Mouse (Mus musculus) common myeloid progenitor, adult 5-6 weeks (primary cell): ENCODE measurements around the gene Dab1. TPM values are rescaled to one million over a fixed set of nuclear protein-coding genes. Genes with fewer than 3 reads are reported as not detected.
A peak's percentile ranks its signal among the peaks of the same experiment; 100 is the strongest.

ENCODE experiments used
- ATAC-seq: replicated peaks from 2 replicates; pipeline ENCODE4 v1.8.0; 2016; ENCODE audit warnings: low read depth, mild to moderate bottlenecking, moderate TSS enrichment, inconsistent platforms; ENCODE audit not compliant: poor library complexity, severe bottlenecking
- total RNA-seq: library from RNA; stranded (forward); fragments of 200-1000, 187-1606 nt; gene quantifications from 2 replicates; pipeline ENCODE4 v1.2.3, GENCODE M21; 2017

Gene Dab1
- total RNA-seq, 1 experiment from 2014 or later, result not detected

GRCm38 (mm10) chr4:104607636-104608035, 988.5 kb downstream of the Dab1 start:
- ATAC-seq, result no peak

DNA sequence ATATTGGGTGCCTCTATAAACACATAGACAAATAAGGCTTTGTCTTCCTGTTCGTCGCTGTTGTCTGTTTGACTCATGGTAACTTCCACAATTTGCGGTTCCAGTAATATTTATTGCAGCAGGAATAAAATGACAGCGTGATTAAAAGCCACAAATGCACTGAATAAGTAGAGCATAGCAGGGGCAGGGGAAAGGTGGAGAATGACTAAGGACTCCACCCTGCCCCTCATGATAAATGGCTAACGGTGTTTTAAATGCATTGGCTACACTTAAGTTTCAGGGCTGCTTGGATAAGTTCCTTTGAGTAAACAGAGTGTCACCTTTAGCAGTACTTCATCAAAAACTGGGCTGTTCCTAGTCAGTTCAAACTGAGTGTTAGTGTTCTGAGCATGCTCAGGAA, 1000.3 kb downstream of the Dab1 start:
- peak; percentile 76 for ATAC-seq

DNA sequence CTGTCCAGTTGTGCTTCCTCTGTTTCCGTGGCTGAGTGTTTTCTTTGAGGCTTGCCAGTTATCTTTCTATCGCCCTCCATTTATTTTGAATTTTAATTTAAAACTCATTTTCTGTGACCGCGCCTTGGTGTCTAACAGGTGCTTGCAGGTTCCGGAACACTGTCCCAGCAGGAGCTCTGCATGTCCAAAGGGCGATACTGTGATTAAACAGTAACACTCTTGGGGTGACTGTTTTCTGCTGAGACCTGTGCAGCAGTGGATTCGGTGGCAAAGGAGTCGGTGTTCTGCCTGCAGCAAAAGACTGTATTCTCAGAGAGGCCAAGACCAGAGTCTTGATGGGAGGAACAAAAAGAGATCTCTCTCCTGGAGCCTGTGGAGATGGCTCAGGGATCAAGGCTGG, 1006.2 kb downstream of the Dab1 start:
- ATAC-seq, result no peak

GRCm38 (mm10) chr4:104628708-104629107, 1009.5 kb downstream of the Dab1 start:
- no peak for ATAC-seq

DNA sequence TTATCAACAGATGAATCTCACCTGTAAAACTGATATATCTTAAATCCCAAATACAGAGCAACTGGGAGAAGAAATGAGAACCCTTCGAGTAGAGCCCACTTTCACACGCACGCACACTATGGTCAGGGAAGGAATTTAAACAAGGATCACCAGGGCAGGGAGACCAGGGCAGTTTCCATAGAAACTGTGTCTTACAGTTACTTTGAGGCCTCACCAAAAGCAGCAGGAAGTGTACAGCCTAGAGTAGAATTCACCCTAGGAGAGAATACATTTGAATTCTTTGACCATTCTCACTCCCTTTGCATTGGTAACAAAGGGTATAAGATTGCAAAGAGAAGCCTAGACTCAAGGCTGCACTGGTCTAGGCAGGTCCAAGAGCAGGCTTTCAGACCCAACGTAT, 1017.9 kb downstream of the Dab1 start:
- no peak for ATAC-seq

- no peak for ATAC-seq
These were observed 1021.5 kb downstream of the Dab1 start for GRCm38 (mm10) chr4:104640617-104641016.

GRCm38 (mm10) chr4:104642761-104643469, 1023.8 kb downstream of the Dab1 start:
- no peak for ATAC-seq

DNA sequence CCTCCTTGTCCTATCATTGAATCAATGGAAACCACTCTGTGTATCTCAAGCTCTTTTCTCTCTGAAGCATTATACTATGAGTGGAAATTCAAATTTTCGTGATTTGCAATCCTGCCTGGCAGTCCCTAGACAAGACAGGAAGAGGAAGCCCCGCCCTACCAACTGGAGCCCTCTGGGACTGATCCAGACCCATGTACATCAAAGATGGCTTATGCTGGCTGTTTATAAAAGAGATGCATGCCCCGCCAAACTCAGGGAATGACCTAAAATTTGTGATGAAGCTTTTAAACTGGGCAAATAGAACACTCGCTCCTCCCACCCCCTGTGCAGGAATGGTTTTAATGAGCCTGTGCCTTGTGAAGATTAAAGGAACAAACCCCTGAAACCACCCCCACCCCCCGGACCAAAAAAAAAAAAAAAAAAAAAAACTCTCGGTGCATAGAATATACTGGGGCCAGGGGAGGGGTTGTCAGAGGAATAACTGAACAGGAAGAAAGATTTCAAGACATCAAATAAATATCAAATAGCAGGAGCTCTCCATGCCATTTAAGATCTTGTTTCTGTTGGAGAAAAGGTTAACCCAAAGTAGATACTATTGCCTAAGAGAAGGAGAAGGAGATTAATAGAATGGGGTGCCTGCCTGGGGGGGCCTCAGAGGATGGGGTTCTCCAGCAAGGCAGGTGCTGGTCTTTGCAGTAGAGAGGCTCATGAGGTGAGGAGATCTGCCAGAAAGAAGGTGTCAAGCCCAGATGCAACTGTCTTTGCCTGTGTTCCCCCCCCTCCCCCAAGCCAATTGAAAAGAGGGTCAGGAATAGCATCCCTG, 1024.6 kb downstream of the Dab1 start:
- no peak for ATAC-seq

DNA sequence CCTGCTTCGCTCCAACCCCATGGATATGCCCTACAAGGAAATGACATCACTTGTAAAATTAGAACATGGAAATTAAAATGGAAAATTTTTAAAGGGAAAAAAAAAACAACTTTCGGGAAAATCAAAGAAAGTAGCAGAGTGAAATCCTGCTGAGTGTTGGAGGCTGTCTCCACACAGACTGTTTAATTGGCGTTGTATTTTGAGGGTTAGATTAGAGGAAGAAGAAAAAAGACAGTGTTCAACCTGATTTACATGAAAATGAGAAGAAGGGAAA, 1025.1 kb downstream of the Dab1 start:
- ATAC-seq, result no peak

DNA sequence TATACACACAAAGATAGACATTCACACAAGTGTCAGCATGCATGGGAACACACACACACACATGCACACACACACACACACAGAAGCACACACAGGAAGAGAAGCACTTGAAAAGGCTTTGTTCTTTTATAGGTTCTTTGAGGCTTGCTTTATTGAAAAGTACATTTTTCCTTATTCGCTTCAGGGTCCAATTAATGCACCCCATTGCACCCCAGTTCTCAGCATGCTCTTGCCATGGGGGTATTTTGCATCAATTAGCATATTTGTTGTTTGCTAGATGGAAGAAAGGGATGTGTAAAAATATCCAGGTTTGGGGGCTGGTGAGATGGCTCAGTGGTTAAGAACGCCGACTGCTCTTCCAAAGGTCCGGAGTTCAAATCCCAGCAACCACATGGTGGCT, 1025.7 kb downstream of the Dab1 start:
- ATAC-seq, result no peak

- ATAC-seq, result no peak
These were observed 1032.6 kb downstream of the Dab1 start for GRCm38 (mm10) chr4:104651761-104652160.

DNA sequence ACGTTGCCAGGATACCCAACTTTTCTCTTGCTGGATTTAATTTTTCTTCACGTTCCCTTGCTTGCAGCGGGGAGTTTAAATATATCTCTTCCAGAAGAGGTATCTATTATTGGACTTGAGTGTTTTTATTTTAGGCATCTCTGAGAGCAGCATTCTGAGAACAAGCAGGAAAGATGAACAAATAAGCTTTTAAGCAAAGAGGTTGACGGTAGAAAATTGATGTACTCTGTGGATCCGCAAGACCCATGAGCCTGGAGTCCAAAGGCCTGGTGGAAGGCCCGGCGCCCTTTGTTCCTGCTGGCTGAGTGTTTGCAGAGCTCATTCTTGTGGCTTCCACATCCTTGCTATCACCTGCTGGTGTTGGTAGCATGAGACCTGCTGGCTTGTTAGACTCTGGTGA, 1037.6 kb downstream of the Dab1 start:
- no peak for ATAC-seq

- no peak for ATAC-seq
These were observed 1043.9 kb downstream of the Dab1 start for GRCm38 (mm10) chr4:104662841-104663614.

DNA sequence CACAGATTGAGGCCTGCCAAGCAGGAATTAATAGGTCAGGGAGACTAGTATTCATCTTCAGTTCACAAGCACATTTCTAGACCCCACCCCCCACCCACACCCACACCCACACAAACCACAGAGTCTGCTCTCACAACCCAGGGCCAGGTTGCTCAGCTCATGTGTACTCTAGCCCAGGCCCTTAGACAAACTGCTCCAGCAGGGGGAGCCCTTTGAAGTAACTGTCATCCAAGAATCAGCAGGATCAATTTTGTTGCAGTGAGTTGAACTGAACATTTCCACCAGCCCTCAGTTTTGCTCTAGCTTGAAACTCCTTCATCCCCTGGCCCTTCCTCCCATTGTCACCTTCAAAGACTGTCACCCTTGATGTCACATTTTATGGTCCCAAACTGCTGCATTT, 1046.4 kb downstream of the Dab1 start:
- ATAC-seq, result peak; percentile 50; the same call in 1 of the 2 replicates

DNA sequence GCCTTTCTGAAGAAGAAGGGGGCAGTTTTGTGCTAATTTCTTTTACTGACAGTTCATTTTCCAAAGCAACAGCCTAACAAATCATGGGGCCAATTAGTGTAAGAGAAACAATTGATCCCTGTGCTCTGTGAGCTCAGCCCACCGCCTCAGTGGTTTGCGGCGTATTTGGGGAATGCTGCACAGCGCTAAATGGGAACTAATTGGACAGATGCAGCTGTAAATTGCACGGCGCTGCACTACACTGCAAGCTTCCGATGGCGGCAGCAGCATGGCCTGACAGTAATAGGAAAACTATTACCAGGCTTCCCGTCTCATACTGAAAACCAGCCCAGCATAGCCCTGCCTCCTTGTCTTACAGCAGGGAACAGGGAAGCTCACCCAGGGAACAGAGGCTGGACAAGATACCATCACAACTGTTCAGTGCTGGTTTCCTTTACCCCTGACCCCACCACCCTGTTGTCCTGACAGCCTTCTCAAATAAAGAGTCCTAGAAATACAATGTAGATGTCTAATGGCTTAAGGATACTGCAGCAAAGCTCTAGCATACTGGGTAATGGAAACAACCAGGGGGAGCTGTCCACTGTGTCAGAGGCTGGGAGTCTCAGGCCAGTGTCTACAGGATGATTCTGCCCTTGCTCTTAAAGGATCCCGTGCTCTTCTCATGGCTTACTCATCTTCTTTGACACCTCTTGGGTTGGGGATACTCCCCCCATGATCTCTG, 1047.8 kb downstream of the Dab1 start:
- ATAC-seq, result no peak

- ATAC-seq, result no peak
These were observed 1048.9 kb downstream of the Dab1 start for GRCm38 (mm10) chr4:104668061-104668460.

DNA sequence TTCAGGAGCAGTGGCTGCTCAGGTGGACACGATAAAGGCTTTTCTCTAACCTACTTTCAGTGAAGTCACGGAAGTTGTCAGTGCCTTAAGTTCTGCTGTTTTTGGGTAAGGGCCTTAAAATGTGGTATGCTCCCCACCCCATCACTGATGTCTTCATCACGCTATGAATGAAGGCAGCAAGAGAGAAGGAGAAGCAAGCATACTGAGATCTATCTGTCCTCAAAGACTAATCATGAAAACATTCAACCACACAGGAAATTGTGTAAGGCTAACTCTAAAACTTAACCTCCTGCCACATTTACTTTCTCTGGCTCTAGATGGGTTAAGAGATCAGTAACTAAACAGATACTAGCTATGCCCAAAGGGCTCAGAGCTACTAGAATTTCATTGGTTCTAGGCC, 1050.2 kb downstream of the Dab1 start:
- peak; percentile 70 for ATAC-seq

DNA sequence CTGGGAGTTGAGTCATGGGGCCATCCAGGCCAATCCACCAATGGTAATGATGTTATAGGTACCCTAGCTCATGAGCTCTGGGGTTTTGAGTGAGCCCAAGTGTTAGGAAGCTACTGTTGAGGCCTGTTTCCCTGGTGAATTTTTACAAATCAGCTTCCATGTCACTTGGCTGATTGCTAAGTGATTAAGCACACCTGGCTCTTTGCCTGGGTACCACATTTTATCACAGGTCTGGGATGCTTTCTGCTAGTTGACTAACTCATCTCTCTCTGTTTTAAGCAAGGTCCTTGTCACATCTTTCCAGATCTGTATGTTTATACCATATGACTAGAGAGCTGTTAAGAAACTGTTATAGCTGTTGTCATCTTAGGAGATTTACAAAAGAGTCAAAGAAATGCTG, 1051.6 kb downstream of the Dab1 start:
- no peak for ATAC-seq

- no peak for ATAC-seq
These were observed 1054.2 kb downstream of the Dab1 start for GRCm38 (mm10) chr4:104673317-104673716.

GRCm38 (mm10) chr4:104674706-104675105, 1055.5 kb downstream of the Dab1 start:
- no peak for ATAC-seq
